Mouse (Mus musculus) liver, postnatal 0 days (tissue): ENCODE data around the gene Prap1. TPM values are rescaled to one million over a fixed set of nuclear protein-coding genes. Genes with fewer than 3 reads are reported as not detected.

Source experiments
- ATAC-seq: fragments of 200-750 bp; cut with Nextera tagmentation; 2 replicates; pipeline ENCODE4 v1.8.0; 2017; ENCODE audit warnings: mild to moderate bottlenecking, moderate library complexity
- DNase-seq: peaks from one replicate; pipeline ENCODE4 v3.0.0-alpha.2; 2016
- H3K27ac ChIP-seq: fragments of 300-500 bp; sonication (generic); 2 replicates; pipeline ENCODE4 v1.5.1; 2014; ENCODE audit warnings: antibody characterized with exemption, moderate library complexity, mild to moderate bottlenecking, low read depth
- H3K27me3 ChIP-seq: fragments of 300-500 bp; sonication (generic); 2 replicates; pipeline ENCODE4 v1.6.1; 2014; ENCODE audit warnings: low read length, control low read depth, mixed read lengths; ENCODE audit not compliant: insufficient read depth
- H3K36me3 ChIP-seq: fragments of 300-500 bp; sonication (generic); replicated peaks from 2 replicates; pipeline ENCODE4 v1.6.1; 2014; ENCODE audit warnings: mild to moderate bottlenecking, control low read depth, low read length, moderate library complexity, mixed read lengths; ENCODE audit not compliant: insufficient read depth
- H3K4me1 ChIP-seq: fragments of 300-500 bp; sonication (generic); 2 replicates; pipeline ENCODE4 v1.6.1; 2014; ENCODE audit warnings: antibody characterized with exemption, mild to moderate bottlenecking, control low read depth; ENCODE audit not compliant: insufficient read depth
- H3K4me2 ChIP-seq: fragments of 300-500 bp; sonication (generic); 2 replicates; pipeline ENCODE4 v1.6.1; 2014; ENCODE audit warnings: low read depth, mild to moderate bottlenecking, low read length, moderate library complexity, mixed read lengths
- H3K4me3 ChIP-seq: fragments of 300-500 bp; sonication (generic); 2 replicates; pipeline ENCODE4 v1.5.1; 2014; ENCODE audit warnings: low read depth, low read length
- H3K9ac ChIP-seq: fragments of 300-500 bp; sonication (generic); replicated peaks from 2 replicates; pipeline ENCODE4 v1.6.1; 2014; ENCODE audit warnings: mild to moderate bottlenecking, moderate library complexity
- H3K9me3 ChIP-seq: fragments of 300-500 bp; sonication (generic); 2 replicates; pipeline ENCODE4 v1.6.1; 2016; ENCODE audit warnings: mild to moderate bottlenecking, control low read depth, low read length, mixed read lengths
- CTCF ChIP-seq: sonication (generic); IDR thresholded peaks from 2 replicates; pipeline ENCODE4 v1.5.1; 2016; ENCODE audit warnings: antibody characterized with exemption, low read depth
- EP300 ChIP-seq: IDR thresholded peaks from 2 replicates; pipeline ENCODE4 v1.6.1; 2016; ENCODE audit warnings: antibody characterized with exemption, low read depth, mild to moderate bottlenecking
- WGBS: fragments of 180-500 bp; shearing (Covaris S2); extraction: QIAGEN DNeasy Blood & Tissue Kit; methylation state at CpG from one replicate; pipeline ENCODE4 v1.1.7; 2014; ENCODE audit not compliant: insufficient replicate concordance; 5-methylcytosine and 5-hydroxymethylcytosine counted together
- polyA plus RNA-seq: library from polyadenylated mRNA; unstranded; fragments of >200 nt; fragmentation: Nextera tagmentation; extraction: Ambion mirVana; gene quantifications from 2 replicates; pipeline ENCODE4 v1.2.1, GENCODE M21; 2015

Prap1 gene
- polyA plus RNA-seq, 1 experiment from 2014 or later, result not detected

DNA sequence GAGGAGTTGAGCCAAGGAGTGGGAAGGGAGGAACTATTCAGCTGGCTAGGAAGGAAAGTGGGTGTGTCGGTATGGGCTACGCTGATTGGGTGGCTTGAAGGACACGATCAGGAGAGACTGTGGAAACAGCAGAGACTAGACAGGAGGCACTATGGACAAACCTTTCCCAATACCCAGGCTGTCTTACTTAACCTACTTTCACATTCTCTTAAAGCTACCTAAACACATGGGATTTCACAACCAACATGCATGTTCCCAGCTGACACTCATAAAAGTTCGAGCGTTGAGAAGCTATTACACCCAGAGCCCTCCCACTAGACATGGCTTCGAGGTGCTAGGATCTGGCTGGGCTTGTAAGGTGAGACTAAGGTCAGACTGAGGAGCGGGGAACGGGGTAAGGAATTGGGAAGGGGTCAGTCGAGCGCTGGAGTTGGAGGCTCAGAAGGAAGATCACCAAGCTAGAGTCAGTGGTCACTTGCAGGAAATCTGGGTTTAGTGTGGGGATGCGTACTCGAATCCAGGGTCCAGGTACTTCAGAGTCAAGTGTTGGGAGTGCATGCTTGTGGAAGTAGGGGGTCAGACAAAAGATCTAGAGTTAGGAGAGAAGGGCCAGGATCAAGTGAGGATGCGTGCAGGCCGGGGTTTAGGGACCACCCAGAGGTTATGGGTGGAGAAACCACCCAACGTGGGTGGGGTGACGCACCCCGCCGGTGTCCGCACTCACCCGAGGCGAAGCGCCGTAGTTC is 22.6 kb downstream of the Prap1 start, which contains the start of gene Paox:
TSS of gene Paox (plus strand) at position 217 of the 746 bp plus-strand sequence.
- Histone ChIP-seq H3K9ac (peak within 1 kb of the TSS; percentile 82), H3K36me3 (peaks cover 16% of the 10 kb centered on the region), H3K4me2 (peak within 1 kb of the TSS; percentile 98), H3K27me3 (no peaks in the 10 kb centered on the region), H3K27ac (peak within 1 kb of the TSS; percentile 98), H3K4me3 (peak within 1 kb of the TSS; percentile 78), H3K9me3 (no peaks in the 10 kb centered on the region), H3K4me1 (peaks cover 12% of the 10 kb centered on the region)
- ATAC-seq, result peak; percentile 85
- 2% methylated on average over 23 of the region's 23 CpGs for WGBS
- DNase-seq, result peak; percentile 71
- TF ChIP-seq EP300, result peak; percentile 91
- peak; percentile 20; the same call in 1 of the 2 replicates for TF ChIP-seq CTCF

GRCm38 (mm10) chr7:140116329-140117054 is 23.3 kb downstream of the Prap1 start, which contains the start of gene Echs1:
TSS of gene Echs1 (minus strand) at chr7:140116476.
- H3K4me1 ChIP-seq, result peaks cover 12% of the 10 kb centered on the region
- TF ChIP-seq CTCF, result no peak
- peak; percentile 81 for TF ChIP-seq EP300
- peak within 1 kb of the TSS; percentile 98 for H3K4me2 ChIP-seq
- DNase-seq (peak; percentile 94), ATAC-seq (peak; percentile 90)
- H3K9me3 ChIP-seq, result no peaks in the 10 kb centered on the region
- H3K27ac ChIP-seq, result peak within 1 kb of the TSS; percentile 98
- no peaks in the 10 kb centered on the region for H3K27me3 ChIP-seq
- H3K36me3 ChIP-seq, result peaks cover 11% of the 10 kb centered on the region; the same call in 1 of the 2 replicates
- 3% methylated on average over 27 of the region's 28 CpGs for WGBS
- peak within 1 kb of the TSS; percentile 82 for H3K9ac ChIP-seq
- peak within 1 kb of the TSS; percentile 78 for H3K4me3 ChIP-seq

- TF ChIP-seq CTCF, result no peak
- no peak for TF ChIP-seq EP300
- H3K4me3 ChIP-seq, result no peak overlapping the region
- H3K27me3 ChIP-seq, result no peaks in the 10 kb centered on the region
- no peaks in the 10 kb centered on the region for H3K9me3 ChIP-seq
- 94% methylated on average over 2 of the region's 2 CpGs for WGBS
- no peaks in the 10 kb centered on the region for H3K36me3 ChIP-seq
- DNase-seq (no peak), ATAC-seq (no peak)
- no peak overlapping the region for H3K9ac ChIP-seq
- H3K4me2 ChIP-seq, result no peak overlapping the region
- H3K27ac ChIP-seq, result no peak overlapping the region
- H3K4me1 ChIP-seq, result peaks cover 15% of the 10 kb centered on the region
Observed at GRCm38 (mm10) chr7:140120484-140120883, 27.3 kb downstream of the Prap1 start.

DNA sequence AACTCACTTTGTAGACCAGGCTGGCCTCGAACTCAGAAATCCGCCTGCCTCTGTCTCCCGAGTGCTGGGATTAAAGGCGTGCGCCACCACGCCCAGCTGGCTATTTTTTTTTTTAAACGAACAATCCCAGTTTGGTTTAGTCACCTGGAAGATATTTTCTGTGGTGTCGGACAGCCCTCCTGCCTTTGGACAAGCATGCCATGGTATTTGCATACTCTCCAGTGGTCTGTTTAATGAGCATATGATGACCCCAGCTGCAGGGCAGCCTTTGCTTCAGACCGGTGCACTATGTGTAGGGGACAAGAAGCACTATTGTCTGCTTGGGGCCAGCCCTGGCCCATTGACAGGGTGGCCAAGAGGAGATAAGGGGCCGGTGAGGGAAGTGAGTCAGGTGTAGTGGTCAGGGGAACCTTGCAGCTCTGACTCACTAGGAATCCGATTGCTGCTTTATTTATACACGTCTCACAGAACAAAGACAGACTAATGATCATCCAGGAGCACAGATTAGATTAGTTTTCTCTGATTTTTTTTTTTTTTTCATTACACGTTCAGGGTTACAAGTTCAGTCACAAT is 28.2 kb downstream of the Prap1 start:
- no peak for DNase-seq
- Histone ChIP-seq H3K9ac (no peak overlapping the region), H3K9me3 (no peaks in the 10 kb centered on the region), H3K27ac (no peak overlapping the region), H3K36me3 (no peaks in the 10 kb centered on the region), H3K4me1 (peaks cover 20% of the 10 kb centered on the region), H3K27me3 (no peaks in the 10 kb centered on the region), H3K4me2 (no peak overlapping the region), H3K4me3 (no peak overlapping the region)
- no peak for ATAC-seq
- no peak for TF ChIP-seq EP300
- TF ChIP-seq CTCF, result no peak
- WGBS, result 65% methylated on average over 12 of the region's 13 CpGs

- H3K4me3 ChIP-seq, result no peak overlapping the region
- 33% methylated on average over 4 of the region's 4 CpGs for WGBS
- TF ChIP-seq EP300 (no peak), CTCF (no peak)
- H3K27me3 ChIP-seq, result no peaks in the 10 kb centered on the region
- no peak overlapping the region for H3K4me2 ChIP-seq
- H3K4me1 ChIP-seq, result peaks cover 16% of the 10 kb centered on the region
- H3K27ac ChIP-seq, result no peak overlapping the region
- H3K9ac ChIP-seq, result no peak overlapping the region
- no peaks in the 10 kb centered on the region for H3K36me3 ChIP-seq
- no peak for ATAC-seq
- H3K9me3 ChIP-seq, result no peaks in the 10 kb centered on the region
- no peak for DNase-seq
Observed at GRCm38 (mm10) chr7:140122765-140123164, 29.6 kb downstream of the Prap1 start.

DNA sequence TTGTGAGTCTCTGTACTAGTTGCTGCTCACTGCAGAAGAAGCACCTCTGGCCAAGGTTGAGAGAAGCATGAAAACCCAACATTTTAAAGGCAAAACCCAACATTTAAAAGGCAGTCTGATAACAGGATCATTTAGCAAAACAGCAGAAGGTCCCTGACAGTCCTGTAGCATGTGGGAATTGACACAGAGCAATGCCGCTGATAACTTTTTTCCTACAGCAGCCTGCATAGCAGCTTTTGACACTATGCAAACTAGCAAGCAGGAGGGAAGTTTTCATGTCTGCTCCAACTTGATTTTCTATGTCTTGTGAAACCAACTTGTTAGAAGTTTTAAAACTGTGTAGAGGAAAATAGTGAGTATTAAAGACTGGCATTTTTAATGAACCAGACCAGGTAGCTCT is 31.2 kb downstream of the Prap1 start:
- TF ChIP-seq EP300 (no peak), CTCF (no peak)
- Histone ChIP-seq H3K36me3 (peaks cover 3% of the 10 kb centered on the region), H3K4me2 (no peak overlapping the region), H3K9me3 (no peaks in the 10 kb centered on the region), H3K4me1 (peaks cover 16% of the 10 kb centered on the region), H3K9ac (no peak overlapping the region), H3K27me3 (no peaks in the 10 kb centered on the region), H3K27ac (no peak overlapping the region), H3K4me3 (no peak overlapping the region)
- WGBS, result 83% methylated on average over 1 of the region's 1 CpGs
- DNase-seq, result no peak
- ATAC-seq, result no peak
